Mouse (Mus musculus): ENCODE measurements around the gene Man2a2.

Man2a2 gene

DNA sequence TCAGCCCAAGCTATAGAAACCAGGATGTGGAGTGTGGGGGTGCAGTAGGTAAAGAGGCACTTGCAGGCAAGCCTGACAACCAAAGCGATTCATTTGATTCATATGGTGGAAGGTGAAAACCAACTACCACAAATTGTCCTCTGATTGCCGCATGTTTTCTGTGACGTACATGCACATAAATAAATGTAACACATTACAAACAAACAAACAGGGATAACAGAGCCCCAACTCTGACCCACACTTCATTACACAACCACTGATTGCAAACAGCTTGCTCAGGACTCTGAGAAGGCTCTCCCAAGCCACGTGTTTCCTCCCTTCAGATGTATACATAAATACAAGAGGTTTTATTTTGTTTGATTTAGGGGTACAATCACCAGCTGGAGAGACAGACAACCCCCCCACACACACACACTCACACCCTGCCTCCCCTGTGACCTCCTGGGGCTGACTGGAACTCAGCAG lies 1.2 kb downstream of the Man2a2 start:
- no peak for DNase-seq (ENCODE audit: low read depth)

DNA sequence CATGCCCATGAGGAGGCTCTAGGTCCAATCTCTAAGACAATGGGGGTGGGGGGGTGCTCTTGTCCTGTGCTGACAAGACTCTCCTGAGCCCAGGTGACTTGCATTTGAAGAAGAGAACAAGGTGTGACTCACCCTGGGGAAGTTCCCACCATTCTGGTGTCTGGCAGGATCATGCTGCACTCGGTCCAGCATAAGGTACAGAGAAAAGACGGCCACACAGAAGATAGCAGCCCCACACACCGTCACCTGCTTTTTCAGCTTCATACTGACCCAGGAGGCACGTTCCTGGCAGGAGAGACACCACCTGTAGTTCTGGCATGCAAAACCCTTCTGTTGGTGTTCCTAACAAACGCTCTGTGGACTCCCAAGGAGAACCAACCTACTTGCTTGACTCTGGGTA lies 1.7 kb downstream of the Man2a2 start:
- DNase-seq (ENCODE audit: low read depth): no peak

GRCm38 (mm10) chr7:80368635-80369421 lies 2.3 kb downstream of the Man2a2 start:
- DNase-seq (ENCODE audit: low read depth): no peak

DNA sequence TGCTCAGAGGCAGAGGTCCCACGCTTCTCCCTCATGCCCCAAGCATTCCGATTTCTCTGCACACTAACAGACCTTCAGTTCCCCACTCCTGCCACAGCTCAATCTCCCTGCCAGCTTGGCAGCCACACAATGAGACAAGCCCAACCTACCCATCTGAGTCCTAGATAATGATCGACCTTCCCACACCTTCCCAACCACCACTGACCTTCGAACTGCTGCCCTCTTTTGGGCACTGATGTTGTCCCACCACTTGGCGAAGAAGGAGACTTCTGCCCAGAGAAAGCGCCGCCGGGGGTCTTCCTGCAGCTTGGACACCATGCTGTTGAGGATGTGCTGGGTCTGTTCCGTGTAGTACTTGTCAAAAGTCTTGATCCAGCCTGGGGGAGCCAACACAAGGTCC lies 3.2 kb downstream of the Man2a2 start:
- no peak for DNase-seq (ENCODE audit: low read depth)

- no peak for DNase-seq (ENCODE audit: low read depth)
Measured at GRCm38 (mm10) chr7:80367232-80367631, 3.9 kb downstream of the Man2a2 start.

- DNase-seq (ENCODE audit: low read depth): no peak
Measured at GRCm38 (mm10) chr7:80365759-80366158, 5.4 kb downstream of the Man2a2 start.

DNA sequence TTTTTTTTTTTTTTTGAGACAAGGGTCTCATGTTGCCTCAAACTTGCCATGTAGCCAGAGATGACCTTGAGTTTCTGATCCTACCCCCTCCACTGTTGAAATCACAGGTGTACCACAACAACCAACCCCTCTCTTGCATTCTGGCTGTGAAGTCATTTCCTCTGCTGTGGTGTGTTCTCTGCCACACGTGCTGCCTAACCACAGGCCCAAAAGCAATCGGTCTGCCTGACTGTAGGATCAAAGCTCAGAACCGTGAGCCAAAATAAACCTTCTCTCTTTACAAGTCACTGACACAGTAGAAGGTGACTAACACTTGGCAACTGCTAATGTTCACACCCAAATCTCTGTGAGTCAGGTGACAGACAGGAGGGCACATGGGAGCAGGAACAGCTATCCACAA lies 10.7 kb downstream of the Man2a2 start:
- DNase-seq (ENCODE audit: low read depth): no peak

- no peak for DNase-seq (ENCODE audit: low read depth)
Measured at GRCm38 (mm10) chr7:80358039-80358438, 13.1 kb downstream of the Man2a2 start.

DNA sequence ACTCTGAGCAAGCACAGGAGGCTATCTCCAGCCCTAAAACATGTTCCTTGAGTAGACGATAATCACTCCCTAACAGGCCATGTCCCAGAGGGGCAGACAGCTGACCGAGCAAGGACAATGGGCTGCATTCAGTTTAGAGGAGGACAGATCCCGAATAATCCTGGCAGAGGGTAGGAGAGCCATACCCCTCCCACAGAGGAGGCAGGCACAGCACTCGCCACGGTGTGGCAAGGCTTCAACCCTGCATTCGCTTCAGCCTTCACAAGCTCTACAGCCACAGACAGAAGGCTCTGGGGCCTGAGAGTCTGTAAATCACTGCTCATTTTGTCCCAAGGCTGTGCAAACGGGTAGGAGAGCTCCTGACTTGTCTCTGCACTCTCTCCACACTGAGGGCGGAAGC lies 14.0 kb downstream of the Man2a2 start:
- no peak for DNase-seq (ENCODE audit: low read depth)

- no peak for DNase-seq (ENCODE audit: low read depth)
Measured at GRCm38 (mm10) chr7:80356351-80356750, 14.8 kb downstream of the Man2a2 start.

DNA sequence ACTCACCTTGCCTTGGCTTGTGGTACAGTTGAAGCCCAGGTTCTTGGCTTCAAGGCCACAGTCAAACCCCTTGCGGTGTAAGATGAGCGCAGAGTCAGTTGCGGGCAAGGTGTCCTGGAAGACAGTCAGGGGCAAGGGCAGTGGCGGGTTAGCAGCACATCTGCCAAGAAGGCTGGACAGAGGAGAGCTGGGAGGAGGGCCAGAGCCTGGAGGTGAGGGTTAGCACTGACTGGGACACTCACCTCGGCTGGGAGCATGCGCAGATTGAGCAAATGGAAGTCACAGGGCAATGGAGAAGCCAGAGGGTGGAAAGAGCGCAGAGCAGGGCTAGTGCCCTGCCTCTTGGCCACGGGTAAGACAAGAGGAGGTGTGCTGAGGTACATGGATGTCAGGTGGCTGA lies 18.3 kb downstream of the Man2a2 start:
- DNase-seq (ENCODE audit: low read depth): no peak

DNA sequence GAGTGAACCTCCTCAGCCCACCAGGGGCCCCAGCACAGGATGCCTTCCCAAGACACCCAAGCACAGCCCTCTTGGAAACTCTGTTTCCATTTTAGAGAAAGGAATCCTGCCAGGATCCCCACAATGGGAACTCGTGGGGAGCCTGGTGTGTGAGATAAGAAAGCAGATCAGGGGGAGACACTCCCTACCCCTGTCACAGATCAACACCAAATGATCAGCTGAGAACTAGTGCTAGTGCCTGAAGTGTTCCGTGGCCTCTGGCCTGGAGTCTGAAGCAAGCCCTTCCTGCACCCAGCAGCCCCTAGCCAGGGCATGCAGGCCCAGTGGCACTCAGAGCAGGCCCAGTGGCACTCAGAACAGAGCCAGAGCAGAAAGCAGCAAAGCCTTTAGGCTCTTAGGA lies 20.4 kb downstream of the Man2a2 start:
- DNase-seq (ENCODE audit: low read depth): no peak

DNA sequence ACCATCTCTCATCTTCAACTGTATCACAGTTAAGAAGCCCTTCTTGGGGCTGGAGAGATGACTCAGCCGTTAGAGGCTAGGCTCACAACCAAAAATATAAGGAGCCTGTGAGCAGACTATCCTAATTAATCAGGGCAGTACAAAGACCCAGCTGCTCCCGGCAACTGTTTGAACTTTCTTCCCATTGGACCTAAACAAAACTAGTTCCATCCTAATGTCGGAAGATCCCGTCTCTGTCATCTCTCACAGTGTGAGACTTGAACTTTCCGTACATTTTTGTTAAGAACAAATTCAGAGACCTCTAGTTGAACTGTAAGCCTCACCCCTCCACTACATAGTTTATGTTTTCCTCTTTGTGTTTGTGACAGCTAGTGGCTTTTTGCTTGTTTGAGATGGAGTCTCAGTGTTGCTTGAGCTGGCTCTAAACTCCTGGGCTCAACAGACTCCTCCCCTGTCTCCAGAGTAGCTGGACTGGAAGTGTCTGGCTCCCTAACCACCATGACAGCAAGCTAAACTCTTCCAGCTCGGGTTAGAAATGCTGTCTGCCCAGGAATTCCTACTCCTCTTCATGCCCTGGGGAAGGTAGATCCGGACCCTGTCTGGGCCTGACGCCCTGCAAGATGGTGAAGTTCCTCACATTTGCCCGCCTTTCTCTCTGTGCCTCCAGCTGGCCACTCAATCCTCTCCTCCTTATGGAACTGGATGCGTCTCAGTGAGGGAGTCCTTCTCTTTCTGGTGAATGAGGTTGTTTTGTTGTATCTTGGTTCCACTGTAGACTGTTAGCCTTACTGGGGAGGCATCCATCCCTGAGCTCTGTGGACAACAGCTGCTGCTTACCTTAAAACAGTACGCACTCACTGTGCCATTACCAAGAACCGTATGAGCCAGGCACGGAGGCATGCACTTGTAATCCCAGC lies 23.2 kb downstream of the Man2a2 start:
- DNase-seq (ENCODE audit: low read depth): no peak

DNA sequence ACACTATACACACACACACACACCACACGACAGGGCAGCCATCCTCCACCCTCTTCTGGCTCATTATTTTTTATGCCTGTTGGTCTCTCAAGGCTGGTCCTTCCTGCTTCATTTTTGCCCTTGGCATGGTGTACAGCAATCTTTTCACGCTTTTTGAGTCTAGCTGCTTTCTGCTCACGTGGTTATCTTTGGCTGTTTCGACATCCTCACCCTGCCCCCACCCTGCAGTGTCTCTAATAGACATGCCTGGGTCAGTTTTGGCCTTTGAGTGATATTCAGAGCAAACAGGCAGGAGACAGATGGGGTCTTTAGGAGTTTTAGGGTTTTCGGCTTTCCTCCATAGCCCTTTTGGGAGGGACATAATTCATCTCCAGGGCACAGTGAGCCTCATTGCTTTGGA lies 24.3 kb downstream of the Man2a2 start:
- no peak for DNase-seq (ENCODE audit: low read depth)

DNA sequence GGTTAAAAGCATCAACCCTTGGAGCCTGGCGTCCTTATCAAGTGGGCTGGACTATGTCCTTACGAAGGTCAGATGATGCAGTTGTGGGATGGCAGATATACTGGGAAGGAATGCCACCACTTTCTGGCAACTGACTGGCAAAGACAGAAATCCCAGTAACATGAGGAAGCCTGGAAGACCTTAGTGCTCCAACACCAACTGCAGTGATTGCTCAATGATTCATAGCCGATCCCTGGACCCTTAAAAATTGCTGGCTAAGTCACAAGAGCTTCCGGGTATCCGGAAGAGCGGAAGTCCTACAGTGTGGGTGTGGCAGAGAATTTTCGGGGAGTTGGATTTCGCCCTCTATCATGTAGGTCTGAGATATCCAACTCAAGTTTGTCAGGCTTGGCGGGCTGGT lies 25.0 kb downstream of the Man2a2 start:
- DNase-seq (ENCODE audit: low read depth): no peak

DNA sequence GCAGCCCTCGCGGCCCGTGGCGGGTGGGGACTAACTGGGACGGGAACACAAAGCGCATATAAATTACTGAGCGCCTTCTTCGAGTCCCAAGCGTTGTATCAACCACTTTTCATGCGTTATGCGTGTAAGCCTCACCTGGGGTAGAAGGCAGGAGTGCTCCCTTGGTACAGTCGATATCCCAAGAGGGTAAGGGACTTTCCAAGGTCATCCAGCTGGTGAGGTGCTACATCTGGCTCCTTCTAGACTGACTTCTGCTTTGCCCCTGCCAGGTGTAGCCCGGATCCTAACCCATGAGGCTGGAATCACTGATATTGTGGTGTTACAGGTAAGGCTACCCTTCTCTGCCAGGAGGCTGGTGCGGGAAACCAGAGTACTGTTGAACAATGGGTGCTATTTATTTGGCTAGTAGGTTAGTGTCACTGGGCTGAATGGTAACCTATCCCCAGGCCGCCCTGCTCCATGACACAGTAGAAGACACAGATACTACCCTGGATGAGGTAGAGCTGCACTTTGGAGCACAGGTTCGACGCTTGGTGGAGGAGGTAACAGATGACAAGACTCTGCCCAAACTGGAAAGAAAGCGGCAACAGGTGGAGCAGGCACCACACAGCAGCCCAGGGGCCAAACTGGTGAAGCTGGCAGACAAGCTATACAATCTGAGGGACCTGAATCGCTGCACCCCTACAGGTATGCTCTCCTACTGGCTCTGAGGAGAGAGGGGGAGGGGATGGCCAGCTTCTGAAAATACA lies 27.7 kb downstream of the Man2a2 start:
- DNase-seq (ENCODE audit: low read depth): no peak

DNA sequence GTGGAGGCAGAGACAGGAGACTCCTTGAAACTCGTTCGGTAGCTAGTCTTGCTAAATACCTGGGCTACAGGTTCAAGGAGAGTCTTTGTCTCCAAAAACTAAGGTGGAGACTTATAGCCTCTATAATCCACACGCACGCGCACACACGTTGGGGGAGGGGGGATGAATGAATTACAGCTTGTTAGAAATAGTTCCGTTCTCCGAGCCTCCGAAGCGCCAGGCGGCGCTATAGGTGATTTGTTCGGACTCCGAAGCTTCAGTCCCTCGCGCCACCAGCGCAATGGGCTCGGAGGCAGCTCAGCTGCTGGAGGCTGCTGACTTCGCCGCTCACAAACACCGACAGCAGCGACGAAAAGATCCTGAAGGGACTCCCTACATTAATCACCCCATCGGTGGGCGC lies 28.3 kb downstream of the Man2a2 start, which contains the start of gene Hddc3:
Hddc3 (plus strand) TSS at position 247 of the 400 bp plus-strand sequence.
- peak; percentile 97 for DNase-seq (ENCODE audit: low read depth)

DNA sequence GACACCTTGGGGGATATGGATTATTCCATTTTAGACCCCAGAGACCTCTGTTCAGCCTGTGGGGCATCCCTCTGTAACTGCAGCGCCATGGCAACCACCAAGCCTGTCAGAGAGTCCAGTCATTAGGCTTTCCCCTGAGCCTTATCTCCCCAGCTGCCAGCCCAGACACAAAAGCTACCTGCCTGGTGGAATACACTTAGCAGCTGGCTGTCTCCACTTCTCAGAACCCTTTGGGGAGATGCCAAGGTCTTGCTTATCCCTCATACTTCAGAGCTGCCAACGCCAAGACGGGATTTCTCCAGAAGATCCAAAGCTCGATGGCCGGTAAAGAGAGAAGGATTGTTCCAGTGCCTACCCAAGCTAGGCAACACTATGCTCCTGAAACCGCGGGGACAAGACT lies 29.4 kb downstream of the Man2a2 start:
- DNase-seq (ENCODE audit: low read depth): no peak

DNA sequence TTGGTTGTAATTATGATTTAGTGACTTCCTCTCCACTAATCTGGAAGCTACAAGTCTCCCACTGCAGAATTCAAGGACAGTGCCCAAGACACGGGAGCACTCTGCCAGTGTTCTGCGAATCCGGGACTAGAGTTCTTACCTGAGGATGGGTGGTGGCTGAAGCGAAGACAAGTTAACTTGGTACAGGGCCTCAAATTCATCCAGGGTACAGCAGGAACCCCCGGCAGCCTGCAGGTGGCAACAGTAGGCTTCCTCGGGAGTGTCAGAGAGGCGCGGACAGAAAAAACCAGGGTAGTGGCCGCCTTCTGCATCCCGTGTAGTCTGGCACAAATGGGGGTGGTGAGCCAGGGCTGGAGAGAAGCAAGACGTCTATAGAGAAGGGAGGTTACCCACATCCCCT lies 30.4 kb downstream of the Man2a2 start, which contains the start of gene Unc45a:
Unc45a (minus strand) TSS at position 213 of the 400 bp plus-strand sequence.
- DNase-seq (ENCODE audit: low read depth): peak; percentile 67

- peak; percentile 99 for DNase-seq (ENCODE audit: low read depth)
Measured at GRCm38 (mm10) chr7:80339793-80340628, 31.2 kb downstream of the Man2a2 start.

DNA sequence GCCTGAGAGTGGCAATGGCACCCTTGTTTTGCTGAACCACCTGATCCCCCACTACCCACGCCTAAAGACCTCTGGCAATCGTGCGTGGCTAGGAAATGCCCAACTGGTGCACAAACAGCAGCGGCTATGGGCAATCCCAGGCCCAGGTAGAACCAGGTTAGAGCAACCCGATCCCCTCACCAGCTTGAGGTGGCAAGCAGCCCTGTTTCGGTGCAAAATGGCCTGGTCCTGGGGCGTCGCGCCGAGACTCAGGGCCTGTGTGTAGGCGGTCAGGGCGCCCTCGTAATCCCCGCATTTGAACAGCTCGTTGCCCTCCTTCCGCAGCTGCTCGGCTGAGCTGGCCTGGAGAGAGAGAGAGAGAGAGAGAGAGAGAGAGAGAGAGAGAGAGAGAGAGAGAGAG lies 31.8 kb downstream of the Man2a2 start:
- no peak for DNase-seq (ENCODE audit: low read depth)
